Mouse (Mus musculus) cerebellum, adult 11 months (tissue): ENCODE results near the gene Stxbp3.

Source experiments
- DNase-seq: peaks from one replicate; pipeline ENCODE4 v3.0.0; 2022

The Stxbp3 gene

GRCm38 (mm10) chr3:108762597-108763111 lies 77.7 kb downstream of the Stxbp3 start:
- DNase-seq, result no peak

GRCm38 (mm10) chr3:108759566-108760420 lies 80.5 kb downstream of the Stxbp3 start:
- no peak for DNase-seq

- no peak for DNase-seq
Observed at GRCm38 (mm10) chr3:108757570-108757969, 82.8 kb downstream of the Stxbp3 start.

- no peak for DNase-seq
Observed at GRCm38 (mm10) chr3:108756131-108756530, 84.2 kb downstream of the Stxbp3 start.

GRCm38 (mm10) chr3:108755542-108755941 lies 84.8 kb downstream of the Stxbp3 start:
- DNase-seq, result no peak

- no peak for DNase-seq
Observed at GRCm38 (mm10) chr3:108754541-108754940, 85.8 kb downstream of the Stxbp3 start.

- no peak for DNase-seq
Observed at GRCm38 (mm10) chr3:108751691-108752090, 88.6 kb downstream of the Stxbp3 start.

GRCm38 (mm10) chr3:108751061-108751460 lies 89.3 kb downstream of the Stxbp3 start:
- DNase-seq, result no peak

- no peak for DNase-seq
Observed at GRCm38 (mm10) chr3:108744060-108744459, 96.3 kb downstream of the Stxbp3 start.
